Mouse (Mus musculus) limb, embryonic 10.5 days (tissue): ENCODE results near the gene Ifnl3. TPM values are rescaled to one million over a fixed set of nuclear protein-coding genes. Genes with fewer than 3 reads are reported as not detected.
"Not testable (repeated sequence)": the region's sequence is repeated elsewhere in the genome, so short reads cannot be mapped to it uniquely, and the experiment has no call there.

Experiments used
- DNase-seq: peaks from one replicate; pipeline ENCODE4 v3.0.0-alpha.2; 2017; ENCODE audit warnings: low spot score
- H3K27ac ChIP-seq: fragments of 300-500 bp; sonication (generic); 2 replicates; pipeline ENCODE4 v1.5.1; 2016; ENCODE audit warnings: mild to moderate bottlenecking
- H3K27me3 ChIP-seq: fragments of 300-500 bp; sonication (generic); 2 replicates; pipeline ENCODE4 v1.6.1; 2016; ENCODE audit warnings: low read depth, mild to moderate bottlenecking; ENCODE audit not compliant: poor library complexity, severe bottlenecking
- H3K36me3 ChIP-seq: fragments of 300-500 bp; sonication (generic); 2 replicates; pipeline ENCODE4 v1.6.1; 2016; ENCODE audit warnings: mild to moderate bottlenecking, moderate library complexity
- H3K4me1 ChIP-seq: fragments of 300-500 bp; sonication (generic); 2 replicates; pipeline ENCODE4 v1.6.1; 2016
- H3K4me3 ChIP-seq: fragments of 300-500 bp; sonication (generic); 2 replicates; pipeline ENCODE4 v1.5.1; 2016; ENCODE audit warnings: mild to moderate bottlenecking, moderate library complexity
- H3K9me3 ChIP-seq: fragments of 300-500 bp; sonication (generic); replicated peaks from 2 replicates; pipeline ENCODE4 v1.6.1; 2016; ENCODE audit warnings: mild to moderate bottlenecking
- WGBS: fragments of 180-500 bp; shearing (Covaris S2); methylation state at CpG from one replicate; pipeline ENCODE4 v1.1.7; 2016; 5-methylcytosine and 5-hydroxymethylcytosine counted together
- polyA plus RNA-seq: library from polyadenylated mRNA; unstranded; fragments of >200 nt; fragmentation: Nextera tagmentation; extraction: Ambion mirVana; gene quantifications from 2 replicates; pipeline ENCODE4 v1.2.1, GENCODE M21; 2016

Ifnl3 gene
- polyA plus RNA-seq: not detected in 2 replicates

DNA sequence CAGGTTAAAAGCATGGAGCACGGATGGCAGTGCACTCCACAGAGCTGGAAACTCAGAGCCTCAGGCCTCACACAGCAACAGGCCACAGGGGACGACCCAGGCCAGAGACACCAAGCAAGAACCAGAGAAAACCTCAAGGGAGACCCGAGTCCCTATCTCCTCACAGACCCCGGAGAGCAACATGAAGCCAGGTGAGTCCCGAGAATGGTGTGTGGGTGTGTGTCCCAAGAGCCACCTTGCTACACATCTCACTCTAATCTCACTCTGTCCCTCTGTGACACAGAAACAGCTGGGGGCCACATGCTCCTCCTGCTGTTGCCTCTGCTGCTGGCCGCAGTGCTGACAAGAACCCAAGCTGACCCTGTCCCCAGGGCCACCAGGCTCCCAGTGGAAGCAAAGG is at the start of gene Ifnl3:
TSS of gene Ifnl3 (plus strand) at position 301 of the 400 bp plus-strand sequence.
- H3K27ac ChIP-seq, H3K9me3 ChIP-seq, H3K27me3 ChIP-seq, H3K36me3 ChIP-seq, H3K4me3 ChIP-seq, H3K4me1 ChIP-seq, DNase-seq: not testable (repeated sequence)
- WGBS: 75% methylated on average over 5 of the region's 6 CpGs

DNA sequence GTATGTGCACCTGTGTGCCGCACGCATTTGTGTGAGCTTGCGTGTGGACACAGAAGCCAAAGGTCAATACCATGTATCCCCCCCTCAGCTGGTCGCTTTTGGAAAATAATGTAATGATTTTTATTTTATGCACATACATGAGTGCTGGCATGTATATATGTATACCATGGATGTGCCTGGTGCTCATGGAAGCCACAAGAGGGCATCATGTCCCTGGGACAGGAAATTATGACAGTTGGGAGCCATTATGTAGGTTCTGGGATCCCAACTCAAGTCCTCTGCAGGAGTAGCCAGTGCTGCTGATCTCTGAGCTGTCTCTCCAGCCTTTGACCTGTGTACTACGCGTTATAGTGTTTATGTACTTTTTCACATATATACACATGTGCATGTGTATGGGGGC is 46.4 kb upstream of the Ifnl3 start:
- Histone ChIP-seq H3K9me3 (no peaks in the 10 kb centered on the region), H3K36me3 (no peaks in the 10 kb centered on the region), H3K4me1 (peaks cover 6% of the 10 kb centered on the region), H3K27ac (no peak overlapping the region), H3K4me3 (no peak overlapping the region), H3K27me3 (no peaks in the 10 kb centered on the region)
- DNase-seq: no peak
- WGBS: 91% methylated on average over 6 of the region's 6 CpGs

DNA sequence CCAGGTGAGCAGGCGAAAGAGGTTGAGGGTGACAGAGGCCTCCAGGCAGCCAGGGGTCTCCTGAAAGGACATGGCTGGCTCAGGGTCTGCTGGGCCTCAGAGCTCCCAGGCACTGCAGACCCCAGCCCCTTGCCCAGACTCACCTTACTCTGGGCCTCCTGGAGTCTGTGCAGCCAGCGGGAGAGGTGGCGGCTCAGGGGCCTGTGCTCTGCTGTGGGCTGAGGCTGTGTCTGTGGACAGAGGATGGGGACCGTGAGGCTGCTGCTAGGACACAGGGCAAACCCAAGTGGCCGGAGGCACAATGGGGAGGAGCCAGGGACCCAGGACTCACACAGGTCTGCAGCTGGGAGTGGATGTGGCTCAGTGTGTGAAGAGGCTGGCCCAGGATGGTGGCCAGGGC is 45.3 kb upstream of the Ifnl3 start:
- Histone ChIP-seq H3K4me1 (peaks cover 6% of the 10 kb centered on the region), H3K36me3 (no peaks in the 10 kb centered on the region), H3K27ac (no peak overlapping the region), H3K9me3 (no peaks in the 10 kb centered on the region), H3K27me3 (no peaks in the 10 kb centered on the region), H3K4me3 (no peak overlapping the region)
- DNase-seq: no peak
- WGBS: 94% methylated on average over 5 of the region's 5 CpGs

DNA sequence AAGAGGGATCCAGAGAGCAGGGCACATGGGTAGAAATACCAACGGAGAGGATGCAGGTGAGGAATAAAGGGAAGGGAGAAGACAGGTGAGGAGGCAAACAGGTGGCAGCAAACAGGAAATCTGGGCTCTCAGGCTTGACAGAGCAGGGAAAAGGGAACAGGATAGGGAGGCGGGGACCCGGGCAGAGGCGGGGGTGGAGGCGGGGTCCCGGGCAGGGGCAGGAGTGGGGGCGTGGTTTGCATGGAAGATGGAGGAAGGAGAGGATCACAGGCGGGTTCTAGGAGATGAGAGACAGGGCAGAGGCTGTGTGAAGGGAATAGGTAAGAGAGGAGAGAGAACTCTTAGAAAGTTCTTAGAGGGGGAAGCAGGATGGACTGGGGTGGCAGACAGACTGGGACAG is 43.8 kb upstream of the Ifnl3 start:
- Histone ChIP-seq H3K27ac (no peak overlapping the region), H3K4me1 (peaks cover 7% of the 10 kb centered on the region), H3K36me3 (no peaks in the 10 kb centered on the region), H3K27me3 (no peaks in the 10 kb centered on the region), H3K4me3 (no peak overlapping the region), H3K9me3 (no peaks in the 10 kb centered on the region)
- peak; percentile 48 for DNase-seq
- WGBS: 6% methylated on average over 8 of the region's 8 CpGs

DNA sequence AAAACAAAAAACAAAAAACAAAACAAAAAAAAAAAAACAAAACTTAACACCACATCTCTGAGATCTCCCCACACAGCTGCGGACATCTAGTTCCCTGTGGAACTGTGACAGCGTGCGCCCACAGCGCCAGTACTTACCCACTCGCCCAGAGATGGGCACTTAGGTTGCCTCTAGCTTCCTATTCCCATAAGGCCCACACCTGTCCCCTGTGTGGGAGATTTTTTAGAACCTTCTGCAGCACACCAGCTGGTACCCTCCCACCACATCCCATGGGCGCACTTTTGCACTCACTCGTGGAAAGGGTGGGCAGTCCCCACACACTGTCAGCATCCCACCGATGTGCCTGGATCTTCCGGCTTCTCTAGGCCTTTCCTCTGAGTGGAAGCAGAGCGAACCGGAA is 39.8 kb upstream of the Ifnl3 start:
- no peak overlapping the region for H3K4me3 ChIP-seq
- no peak for DNase-seq
- H3K4me1 ChIP-seq: peaks cover 15% of the 10 kb centered on the region
- H3K27ac ChIP-seq: no peak overlapping the region
- no peaks in the 10 kb centered on the region for H3K36me3 ChIP-seq
- no peaks in the 10 kb centered on the region for H3K9me3 ChIP-seq
- 88% methylated on average over 11 of the region's 11 CpGs for WGBS
- H3K27me3 ChIP-seq: peaks cover 14% of the 10 kb centered on the region

DNA sequence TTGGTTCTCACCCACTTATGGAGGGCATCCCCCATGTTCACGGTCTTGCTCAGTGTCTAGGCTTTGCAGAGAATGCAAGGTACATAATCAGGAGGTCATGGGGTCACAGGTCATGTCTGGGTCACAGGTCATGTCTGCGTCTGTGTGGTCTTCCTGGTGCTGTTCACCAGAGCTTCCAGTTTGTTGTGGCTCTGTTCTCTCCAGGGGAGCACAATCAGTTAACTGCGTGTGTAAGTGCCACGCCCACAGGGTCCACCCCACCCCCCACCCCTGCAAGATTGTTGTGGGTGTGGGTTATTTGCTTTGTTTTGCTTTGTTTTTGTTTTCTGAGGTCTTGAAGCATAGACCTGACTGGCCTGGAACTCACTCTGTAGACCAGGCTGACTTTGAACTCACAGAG is 38.4 kb upstream of the Ifnl3 start:
- 29% methylated on average over 4 of the region's 4 CpGs for WGBS

DNA sequence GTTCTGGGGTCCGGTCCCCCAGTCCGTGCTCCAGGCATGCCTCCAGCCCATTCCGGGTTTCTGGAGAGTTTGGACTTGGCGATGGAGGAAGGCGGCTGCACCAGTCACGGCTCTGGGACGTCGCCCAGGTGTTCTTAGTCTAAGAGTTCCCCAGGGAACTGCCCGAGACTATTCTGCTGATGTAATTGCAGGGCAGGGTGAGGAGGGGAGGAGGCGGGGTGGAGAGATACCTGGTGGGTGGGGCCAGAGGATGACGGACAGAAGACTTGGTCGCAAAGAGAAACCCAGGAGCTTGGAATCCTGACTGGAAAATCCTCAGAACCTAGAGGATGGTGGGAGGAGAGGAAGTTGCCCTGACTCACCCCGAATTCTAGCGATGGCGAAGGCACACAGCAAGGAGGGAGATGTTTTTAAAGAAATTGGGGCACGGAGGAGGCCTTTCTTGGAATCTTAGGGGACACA is 34.6 kb upstream of the Ifnl3 start:
- DNase-seq: peak; percentile 45
- H3K27me3 ChIP-seq: peaks cover 27% of the 10 kb centered on the region
- 4% methylated on average over 16 of the region's 16 CpGs for WGBS
- no peak overlapping the region for H3K27ac ChIP-seq
- H3K4me1 ChIP-seq: peaks cover 20% of the 10 kb centered on the region
- no peaks in the 10 kb centered on the region for H3K9me3 ChIP-seq
- no peaks in the 10 kb centered on the region for H3K36me3 ChIP-seq
- H3K4me3 ChIP-seq: peak overlapping the region; percentile 26

More for the DNA sequence above, 38.4 kb upstream of the Ifnl3 start:
- peaks cover 26% of the 10 kb centered on the region for H3K27me3 ChIP-seq
- H3K4me1 ChIP-seq: peaks cover 14% of the 10 kb centered on the region
- H3K36me3 ChIP-seq: no peaks in the 10 kb centered on the region
- H3K9me3 ChIP-seq: no peaks in the 10 kb centered on the region
- no peak overlapping the region for H3K4me3 ChIP-seq
- no peak overlapping the region for H3K27ac ChIP-seq
- no peak for DNase-seq

DNA sequence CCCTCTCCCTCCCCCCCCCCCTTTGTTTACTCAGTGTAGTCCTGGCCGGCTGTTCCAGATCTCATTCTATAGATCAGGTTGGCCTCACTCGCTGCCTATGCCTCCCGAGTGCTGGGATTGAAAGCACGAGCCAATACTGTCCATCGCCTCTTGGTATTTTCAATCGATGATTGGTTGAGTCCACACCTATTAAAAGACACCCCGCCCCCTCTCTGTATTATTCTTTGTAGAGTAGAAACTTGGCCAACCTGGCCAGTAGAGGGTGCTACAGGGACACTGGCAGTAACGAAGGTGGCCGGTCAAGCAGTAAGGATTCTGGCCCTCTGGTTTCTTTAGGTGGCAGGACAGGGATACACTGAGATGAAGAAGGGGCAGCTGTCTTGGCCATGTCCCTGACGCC is 32.2 kb upstream of the Ifnl3 start:
- H3K27me3 ChIP-seq: peaks cover 27% of the 10 kb centered on the region
- no peaks in the 10 kb centered on the region for H3K36me3 ChIP-seq
- H3K9me3 ChIP-seq: no peaks in the 10 kb centered on the region
- 2% methylated on average over 10 of the region's 10 CpGs for WGBS
- peaks cover 14% of the 10 kb centered on the region for H3K4me1 ChIP-seq
- peak overlapping the region; percentile 21; the same call in 1 of the 2 replicates for H3K4me3 ChIP-seq
- peak; percentile 63 for DNase-seq
- H3K27ac ChIP-seq: no peak overlapping the region

DNA sequence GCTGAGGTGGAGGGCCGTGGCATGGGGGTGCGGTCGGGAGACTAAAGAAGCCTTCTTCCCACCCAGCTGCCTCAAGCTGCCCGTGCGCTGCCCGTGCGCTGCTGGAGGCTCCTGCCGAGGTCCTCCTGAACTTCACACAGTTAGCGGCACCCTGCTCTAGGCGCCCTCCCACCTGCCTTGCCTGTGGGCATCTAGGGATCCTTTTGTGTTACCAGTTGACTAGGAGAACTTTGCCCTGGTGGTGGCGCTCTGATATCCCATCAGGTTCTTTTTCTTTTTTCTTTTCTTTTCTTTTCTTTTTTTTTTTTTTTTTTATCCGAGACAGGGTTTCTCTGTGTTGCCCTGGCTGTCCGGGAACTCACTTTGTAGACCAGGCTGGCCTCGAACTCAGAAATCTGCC is 31.7 kb upstream of the Ifnl3 start:
- Histone ChIP-seq H3K36me3 (no peaks in the 10 kb centered on the region), H3K4me1 (peaks cover 14% of the 10 kb centered on the region), H3K27ac (no peak overlapping the region), H3K9me3 (no peaks in the 10 kb centered on the region), H3K4me3 (peak overlapping the region; percentile 21; the same call in 1 of the 2 replicates), H3K27me3 (peaks cover 27% of the 10 kb centered on the region)
- DNase-seq: no peak
- WGBS: 29% methylated on average over 13 of the region's 14 CpGs

DNA sequence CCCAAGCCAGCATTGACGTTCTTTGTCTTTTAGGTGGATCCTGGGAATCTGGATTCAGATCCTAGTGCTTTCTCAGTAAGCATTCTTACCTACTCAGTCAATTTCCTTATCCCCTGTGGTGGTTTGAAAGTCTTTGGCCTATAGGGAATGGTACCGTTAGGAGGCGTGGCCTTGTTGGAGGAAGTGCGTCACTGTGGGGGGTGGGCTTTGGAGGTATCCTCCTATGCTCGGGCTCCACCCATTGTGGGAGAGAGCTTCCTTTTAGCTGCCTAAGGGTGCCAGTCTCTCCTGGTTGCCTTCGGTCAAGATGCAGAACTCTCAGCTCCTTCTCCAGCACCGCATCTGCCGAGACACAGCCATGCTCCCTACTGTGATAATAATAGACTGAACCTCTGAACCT is 30.3 kb upstream of the Ifnl3 start:
- no peaks in the 10 kb centered on the region for H3K36me3 ChIP-seq
- H3K9me3 ChIP-seq: no peaks in the 10 kb centered on the region
- WGBS: 85% methylated on average over 8 of the region's 8 CpGs
- no peak for DNase-seq
- no peak overlapping the region for H3K4me3 ChIP-seq
- H3K27ac ChIP-seq: no peak overlapping the region
- H3K27me3 ChIP-seq: peaks cover 19% of the 10 kb centered on the region
- H3K4me1 ChIP-seq: peaks cover 14% of the 10 kb centered on the region

DNA sequence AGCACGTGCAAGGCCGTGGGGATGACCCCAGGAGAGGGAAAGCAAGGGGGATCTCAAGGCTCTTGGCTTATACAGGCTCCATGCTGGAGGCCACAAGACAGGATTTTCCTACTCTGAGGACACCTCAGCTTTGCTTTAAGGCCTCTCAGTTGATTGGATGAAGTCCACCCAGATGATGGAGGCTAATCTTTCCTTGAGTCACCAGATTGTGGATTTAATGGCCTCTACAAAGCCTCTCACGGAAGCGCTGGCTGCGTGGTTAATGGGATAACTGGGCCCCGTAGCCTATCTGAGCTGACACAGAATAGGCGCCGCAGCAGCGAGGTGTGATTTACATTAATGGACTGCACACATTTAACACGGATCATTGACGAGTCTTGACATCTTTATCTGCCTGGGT is 27.2 kb upstream of the Ifnl3 start:
- 80% methylated on average over 11 of the region's 11 CpGs for WGBS
- H3K4me1 ChIP-seq: 0 out of 2 replicates have a peak, but pooled peaks cover 5% of the 10 kb centered on the region
- H3K36me3 ChIP-seq: no peaks in the 10 kb centered on the region
- no peaks in the 10 kb centered on the region for H3K9me3 ChIP-seq
- no peak for DNase-seq
- no peak overlapping the region for H3K4me3 ChIP-seq
- H3K27ac ChIP-seq: no peak overlapping the region
- no peaks in the 10 kb centered on the region for H3K27me3 ChIP-seq

DNA sequence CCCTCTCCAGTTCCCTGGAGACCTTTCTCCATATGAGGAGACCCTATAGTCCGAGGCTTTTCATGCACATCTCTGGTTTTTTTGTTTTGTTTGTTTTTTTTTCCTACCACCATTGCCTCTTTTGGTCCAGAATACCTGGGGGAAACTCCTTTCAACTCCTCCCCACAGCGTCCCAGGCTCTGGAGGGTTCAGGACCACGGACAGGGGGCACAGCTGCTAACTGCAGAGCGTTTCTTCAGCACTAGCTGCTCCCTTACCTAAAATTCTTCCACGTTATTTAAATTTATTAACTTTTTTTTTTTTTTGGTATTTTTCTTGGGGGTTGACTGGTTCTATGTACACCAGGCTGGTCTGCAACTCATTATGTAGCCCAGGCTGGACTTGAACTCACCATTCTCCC is 17.1 kb upstream of the Ifnl3 start:
- H3K27ac ChIP-seq: no peak overlapping the region
- no peaks in the 10 kb centered on the region for H3K36me3 ChIP-seq
- H3K4me1 ChIP-seq: no peaks in the 10 kb centered on the region
- 10% methylated on average over 5 of the region's 5 CpGs for WGBS
- H3K4me3 ChIP-seq: no peak overlapping the region
- H3K9me3 ChIP-seq: no peaks in the 10 kb centered on the region
- peak; percentile 63 for DNase-seq
- no peaks in the 10 kb centered on the region for H3K27me3 ChIP-seq

DNA sequence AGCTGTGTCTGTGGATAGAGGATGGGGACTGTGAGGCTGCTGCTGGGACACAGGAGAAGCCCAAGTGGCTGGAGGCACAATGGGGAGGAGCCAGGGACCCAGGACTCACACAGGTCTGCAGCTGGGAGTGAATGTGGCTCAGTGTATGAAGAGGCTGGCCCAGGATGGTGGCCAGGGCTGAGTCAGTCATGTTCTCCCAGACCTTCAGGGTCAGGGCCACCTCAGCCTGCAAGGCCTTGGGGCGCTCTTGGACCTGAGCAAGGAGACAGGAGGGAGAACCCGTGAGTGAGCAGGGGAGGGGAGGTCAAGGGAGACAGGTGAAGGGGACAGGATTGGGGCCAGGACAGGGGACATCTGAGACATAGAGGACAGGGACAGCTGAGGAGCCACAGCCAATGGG is 13.5 kb upstream of the Ifnl3 start:
- WGBS: 68% methylated on average over 2 of the region's 2 CpGs

DNA sequence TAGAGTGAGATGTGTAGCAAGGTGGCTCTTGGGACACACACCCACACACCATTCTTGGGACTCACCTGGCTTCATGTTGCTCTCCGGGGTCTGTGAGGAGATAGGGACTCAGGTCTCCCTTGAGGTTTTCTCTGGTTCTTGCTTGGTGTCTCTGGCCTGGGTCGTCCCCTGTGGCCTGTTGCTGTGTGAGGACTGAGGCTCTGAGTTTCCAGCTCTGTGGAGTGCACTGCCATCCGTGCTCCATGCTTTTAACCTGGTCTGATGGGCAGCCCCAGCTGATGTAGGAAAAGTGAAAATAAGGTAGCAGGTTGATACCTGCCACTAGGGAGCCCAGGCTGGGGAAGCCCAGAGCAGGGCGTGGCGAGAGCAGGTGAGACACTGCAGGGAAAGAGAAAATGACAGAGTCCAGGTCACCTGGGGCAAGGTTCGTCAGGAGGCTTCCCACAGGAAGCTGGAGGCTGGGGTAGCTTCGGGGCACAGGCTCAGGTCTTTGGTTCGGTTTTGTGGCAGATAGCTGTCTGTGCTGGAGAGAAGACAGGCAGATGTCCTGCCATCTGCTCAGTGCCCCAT is 12.1 kb upstream of the Ifnl3 start, which contains the start of gene Ifnl2:
TSS of gene Ifnl2 (minus strand) at position 51 of the 570 bp plus-strand sequence.
- H3K4me1 ChIP-seq, DNase-seq, H3K4me3 ChIP-seq, H3K27me3 ChIP-seq, H3K27ac ChIP-seq, H3K36me3 ChIP-seq, H3K9me3 ChIP-seq: not testable (repeated sequence)
- 69% methylated on average over 8 of the region's 8 CpGs for WGBS

More for the DNA sequence above, 13.5 kb upstream of the Ifnl3 start:
- H3K27me3 ChIP-seq, H3K4me1 ChIP-seq, H3K27ac ChIP-seq, H3K36me3 ChIP-seq, DNase-seq, H3K9me3 ChIP-seq, H3K4me3 ChIP-seq: not testable (repeated sequence)
